Mouse (Mus musculus) spleen, adult 2 months (tissue): ENCODE measurements around the gene Mchr1.

Source experiments
- CTCF ChIP-seq: fragments of 200-500 bp; IDR thresholded peaks from 2 replicates; pipeline ENCODE4 v1.5.1; 2011; ENCODE audit warnings: mild to moderate bottlenecking, inconsistent platforms; ENCODE audit not compliant: insufficient read depth, insufficient read length, insufficient replicate concordance; ENCODE audit errors: extremely low read depth
- POLR2A ChIP-seq: fragments of 200-500 bp; IDR thresholded peaks from 2 replicates; pipeline ENCODE4 v1.6.1; 2011; ENCODE audit warnings: low read depth, low read length, inconsistent platforms

- TF ChIP-seq POLR2A = no peak
- TF ChIP-seq CTCF = no peak
These were observed 13.8 kb downstream of the Mchr1 start for GRCm38 (mm10) chr15:81248951-81249579.
